Mouse (Mus musculus): Measurements from ENCODE around the gene 6430548M08Rik. TPM values are rescaled to one million over a fixed set of nuclear protein-coding genes. Genes with fewer than 3 reads are reported as not detected.
A peak's percentile ranks its signal among the peaks of the same experiment; 100 is the strongest.

Gene 6430548M08Rik
- polyA plus RNA-seq, 1 experiment from 2014 or later: 30.0 TPM

DNA sequence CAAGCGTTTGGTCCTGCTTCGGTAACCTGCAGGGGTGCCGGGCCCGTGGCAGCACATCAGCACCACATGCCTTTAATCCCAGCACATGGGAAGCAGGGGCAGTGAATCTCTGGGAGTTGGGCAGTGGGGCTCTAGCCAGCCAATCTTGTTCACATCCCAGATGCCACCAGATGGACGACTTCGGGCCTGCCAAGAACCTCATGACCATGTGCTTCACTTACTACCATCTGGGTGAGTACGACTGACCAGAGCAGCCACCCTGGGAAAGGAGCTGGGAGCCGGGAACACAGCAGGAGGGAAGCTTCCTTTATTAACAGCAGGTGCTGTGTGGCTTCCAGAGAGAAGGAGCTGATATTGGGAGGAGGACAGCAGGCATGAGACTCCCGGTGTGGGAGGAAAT is 37.2 kb downstream of the 6430548M08Rik start:
- Histone ChIP-seq H3K36me3 (peaks cover 8% of the 10 kb centered on the region; the same call in 1 of the 2 replicates), H3K9ac (replicated peaks) (no peak overlapping the region), H3K27me3 (no peaks in the 10 kb centered on the region), H3K27ac (replicated peaks) (no peak overlapping the region), H3K4me2 (replicated peaks) (no peak overlapping the region), H3K4me1 (no peaks in the 10 kb centered on the region), H3K4me3 (no peak overlapping the region), H3K9me3 (no peaks in the 10 kb centered on the region)
- 64% methylated on average over 9 of the region's 9 CpGs for WGBS
- ATAC-seq (replicated peaks): no peak

DNA sequence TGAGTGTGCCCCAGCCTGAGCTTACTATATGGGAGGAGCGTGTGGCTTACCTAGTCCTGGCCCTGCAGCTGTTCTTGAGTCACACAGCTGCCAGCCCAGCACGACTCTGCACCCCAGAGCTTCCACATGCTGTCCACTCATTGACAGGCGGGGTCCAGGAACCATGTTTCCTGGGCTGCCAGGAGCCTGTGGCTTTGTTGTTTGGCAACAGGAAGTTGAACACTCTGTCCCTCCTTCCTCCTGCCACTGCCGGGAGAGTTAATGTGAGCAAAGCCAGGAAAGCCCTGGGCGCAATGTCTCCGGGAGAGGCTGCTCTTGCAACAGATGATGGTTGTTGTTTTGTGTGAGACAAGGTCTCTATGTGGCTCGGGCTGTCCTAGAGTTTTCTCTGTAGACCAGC is 38.7 kb downstream of the 6430548M08Rik start:
- no peak overlapping the region for H3K4me3 ChIP-seq
- ATAC-seq (replicated peaks): no peak
- H3K27me3 ChIP-seq: no peaks in the 10 kb centered on the region
- H3K36me3 ChIP-seq: peaks cover 4% of the 10 kb centered on the region; the same call in 1 of the 2 replicates
- no peak overlapping the region for H3K9ac ChIP-seq (replicated peaks)
- no peak overlapping the region for H3K27ac ChIP-seq (replicated peaks)
- no peaks in the 10 kb centered on the region for H3K4me1 ChIP-seq
- H3K9me3 ChIP-seq: no peaks in the 10 kb centered on the region
- H3K4me2 ChIP-seq (replicated peaks): no peak overlapping the region
- 74% methylated on average over 7 of the region's 7 CpGs for WGBS

DNA sequence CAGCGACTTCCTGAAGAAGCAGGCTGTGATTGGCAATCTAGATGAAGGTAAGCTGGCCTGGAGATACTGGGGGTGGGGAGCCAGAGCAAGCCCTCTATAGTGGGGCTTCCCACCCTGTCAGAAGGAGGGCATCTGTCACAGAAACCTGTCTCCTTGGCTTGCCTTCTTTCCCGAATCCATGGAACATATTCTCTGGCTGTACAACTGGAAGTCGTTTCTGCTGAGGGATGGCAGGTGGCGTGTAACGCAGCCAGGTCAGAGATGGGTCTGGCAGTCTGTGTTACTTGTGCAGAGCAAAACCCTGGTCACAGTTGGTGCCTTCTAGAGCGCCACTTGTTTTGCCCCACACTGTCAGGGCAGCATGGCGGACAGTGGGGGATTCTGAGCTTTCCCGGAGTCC is 46.4 kb downstream of the 6430548M08Rik start:
- peaks cover 15% of the 10 kb centered on the region for H3K4me1 ChIP-seq
- no peak overlapping the region for H3K4me3 ChIP-seq
- H3K27ac ChIP-seq (replicated peaks): peak overlapping the region; percentile 71
- no peaks in the 10 kb centered on the region for H3K9me3 ChIP-seq
- no peak for ATAC-seq (replicated peaks)
- WGBS: 70% methylated on average over 8 of the region's 8 CpGs
- H3K9ac ChIP-seq (replicated peaks): no peak overlapping the region
- H3K36me3 ChIP-seq: no peaks in the 10 kb centered on the region
- H3K27me3 ChIP-seq: no peaks in the 10 kb centered on the region
- H3K4me2 ChIP-seq (replicated peaks): no peak overlapping the region

DNA sequence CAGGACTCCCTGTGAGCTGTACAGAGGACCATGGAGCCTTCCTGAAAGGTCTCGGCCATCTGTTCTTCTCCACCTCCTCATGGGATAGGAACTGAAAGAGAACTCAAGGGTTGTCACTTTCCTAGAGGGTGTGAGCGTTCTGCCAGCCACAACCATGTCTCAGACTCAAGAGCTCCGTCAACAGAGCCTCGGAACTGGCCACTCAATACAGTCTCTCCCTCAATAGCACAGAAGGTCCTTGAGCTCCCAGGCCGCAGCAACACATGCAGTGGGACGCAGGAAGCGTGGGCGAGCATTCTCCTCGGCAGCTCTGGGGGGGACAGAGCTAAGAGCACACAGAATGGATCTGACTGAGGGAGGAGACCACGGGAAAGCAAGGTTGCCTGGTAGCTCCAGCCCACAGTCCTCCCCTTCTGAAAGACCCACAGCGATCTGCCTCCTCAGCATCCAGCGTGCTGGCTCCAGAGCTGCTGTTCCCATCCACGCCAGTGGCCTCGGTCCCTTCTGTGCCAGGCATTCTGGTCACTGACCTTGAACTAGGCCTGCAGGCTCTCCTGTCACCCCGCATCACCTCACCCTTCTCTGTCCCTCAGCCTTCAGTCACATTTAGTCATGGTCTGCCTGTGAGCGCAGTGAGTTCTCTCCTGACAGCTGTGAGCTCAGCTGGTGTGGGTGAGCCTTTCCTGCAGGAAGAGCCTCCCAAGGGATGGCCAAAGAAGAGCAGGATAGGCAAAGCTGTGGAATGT is 47.9 kb downstream of the 6430548M08Rik start:
- H3K4me2 ChIP-seq (replicated peaks): no peak overlapping the region
- no peak overlapping the region for H3K4me3 ChIP-seq
- 81% methylated on average over 16 of the region's 16 CpGs for WGBS
- H3K9ac ChIP-seq (replicated peaks): no peak overlapping the region
- no peaks in the 10 kb centered on the region for H3K27me3 ChIP-seq
- H3K9me3 ChIP-seq: no peaks in the 10 kb centered on the region
- no peak for ATAC-seq (replicated peaks)
- peaks cover 15% of the 10 kb centered on the region for H3K4me1 ChIP-seq
- no peak overlapping the region for H3K27ac ChIP-seq (replicated peaks)
- no peaks in the 10 kb centered on the region for H3K36me3 ChIP-seq

DNA sequence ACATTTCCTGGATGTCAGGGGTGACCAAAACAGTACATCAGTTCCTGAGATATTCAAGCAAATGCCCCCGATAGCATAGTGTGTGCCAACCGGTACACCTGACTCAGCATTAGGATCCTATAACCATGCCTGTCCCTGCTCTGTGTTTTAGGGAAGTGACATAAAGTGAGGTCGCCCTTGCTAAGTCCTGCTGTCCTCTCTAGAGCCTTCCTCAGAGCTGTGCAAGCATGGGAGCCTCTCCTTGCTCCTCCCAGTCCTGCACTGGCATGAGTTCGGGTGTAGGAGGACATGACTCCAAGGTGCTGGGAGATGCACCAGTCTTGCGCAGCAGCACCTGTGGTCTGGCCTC is 48.4 kb downstream of the 6430548M08Rik start:
- whole genome bisulfite sequencing: 87% methylated on average over 5 of the region's 5 CpGs
- H3K27me3 ChIP-seq: no peaks in the 10 kb centered on the region
- no peak overlapping the region for H3K9ac ChIP-seq (replicated peaks)
- H3K36me3 ChIP-seq: no peaks in the 10 kb centered on the region
- H3K4me2 ChIP-seq (replicated peaks): no peak overlapping the region
- H3K4me3 ChIP-seq: no peak overlapping the region
- peaks cover 15% of the 10 kb centered on the region for H3K4me1 ChIP-seq
- ATAC-seq (replicated peaks): no peak
- H3K27ac ChIP-seq (replicated peaks): no peak overlapping the region
- no peaks in the 10 kb centered on the region for H3K9me3 ChIP-seq

DNA sequence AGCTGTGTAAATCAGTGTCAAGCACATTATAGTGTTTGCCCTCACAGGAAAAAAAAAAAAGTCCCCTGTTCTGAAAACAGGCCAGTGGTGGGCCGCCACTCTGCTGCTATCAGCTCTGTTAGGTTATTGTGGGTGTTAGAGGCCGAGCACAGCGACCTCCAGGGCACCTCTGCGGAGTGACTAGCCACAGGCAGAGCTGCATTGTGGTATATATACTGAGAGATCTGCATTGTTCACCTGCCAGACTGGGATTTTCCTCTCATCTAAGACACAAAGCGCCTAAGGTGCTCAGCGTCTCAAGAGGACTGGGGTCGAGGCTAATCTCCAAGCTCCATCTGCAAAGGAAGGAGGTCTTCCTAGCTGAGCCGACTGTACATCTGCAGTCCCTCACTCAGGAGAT is 49.4 kb downstream of the 6430548M08Rik start:
- Histone ChIP-seq H3K27ac (replicated peaks) (no peak overlapping the region), H3K27me3 (no peaks in the 10 kb centered on the region), H3K9me3 (no peaks in the 10 kb centered on the region), H3K4me2 (replicated peaks) (no peak overlapping the region), H3K36me3 (no peaks in the 10 kb centered on the region), H3K4me1 (peaks cover 24% of the 10 kb centered on the region), H3K4me3 (no peak overlapping the region), H3K9ac (replicated peaks) (no peak overlapping the region)
- ATAC-seq (replicated peaks): no peak
- 70% methylated on average over 8 of the region's 8 CpGs for WGBS

DNA sequence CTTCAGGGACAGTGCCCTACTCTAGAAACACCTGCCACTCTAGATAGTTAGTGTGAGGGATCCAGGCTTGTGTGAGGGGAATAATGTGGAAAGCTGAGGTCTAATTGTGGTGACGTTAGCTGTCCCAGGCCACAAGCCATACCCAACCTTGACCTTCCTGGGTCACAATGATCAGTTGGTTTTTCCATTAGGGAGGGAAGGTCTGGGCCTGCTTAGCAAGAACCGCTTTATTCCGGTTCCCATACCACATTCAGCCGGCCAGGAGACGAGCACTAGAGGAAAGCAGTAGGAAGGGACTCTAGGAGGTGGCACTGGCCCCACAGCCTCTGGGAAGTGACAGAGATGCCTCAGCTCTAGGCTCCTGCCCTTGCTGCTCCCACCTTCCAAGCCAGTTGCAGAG is 50.1 kb downstream of the 6430548M08Rik start:
- no peaks in the 10 kb centered on the region for H3K9me3 ChIP-seq
- no peak overlapping the region for H3K9ac ChIP-seq (replicated peaks)
- H3K4me1 ChIP-seq: peaks cover 24% of the 10 kb centered on the region
- no peak for ATAC-seq (replicated peaks)
- no peak overlapping the region for H3K4me3 ChIP-seq
- no peaks in the 10 kb centered on the region for H3K36me3 ChIP-seq
- no peaks in the 10 kb centered on the region for H3K27me3 ChIP-seq
- H3K4me2 ChIP-seq (replicated peaks): no peak overlapping the region
- 85% methylated on average over 5 of the region's 5 CpGs for WGBS
- H3K27ac ChIP-seq (replicated peaks): no peak overlapping the region

DNA sequence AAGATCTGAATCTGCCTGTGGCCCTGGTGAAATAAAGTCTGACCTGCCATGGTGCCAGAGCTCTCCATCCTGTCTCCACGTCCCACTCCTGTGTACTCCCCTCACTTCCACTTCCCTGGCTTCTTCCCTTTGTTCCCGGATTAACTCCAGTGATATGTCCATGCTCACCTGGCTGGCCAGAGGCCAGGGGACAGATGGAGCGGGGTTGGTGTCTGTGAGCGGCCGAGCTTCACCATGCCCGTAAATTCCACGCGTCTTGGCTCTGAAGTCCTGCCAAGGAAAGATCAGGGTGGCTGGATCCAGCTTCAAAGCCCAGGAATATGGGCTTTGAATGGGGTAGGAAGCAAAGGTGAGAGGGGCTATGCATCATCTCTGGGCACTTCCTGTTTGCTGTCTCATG is 53.2 kb downstream of the 6430548M08Rik start:
- Histone ChIP-seq H3K4me2 (replicated peaks) (no peak overlapping the region), H3K9ac (replicated peaks) (no peak overlapping the region), H3K36me3 (no peaks in the 10 kb centered on the region), H3K9me3 (no peaks in the 10 kb centered on the region), H3K4me1 (peaks cover 9% of the 10 kb centered on the region), H3K27ac (replicated peaks) (no peak overlapping the region), H3K4me3 (no peak overlapping the region), H3K27me3 (no peaks in the 10 kb centered on the region)
- WGBS: 68% methylated on average over 8 of the region's 8 CpGs
- no peak for ATAC-seq (replicated peaks)

DNA sequence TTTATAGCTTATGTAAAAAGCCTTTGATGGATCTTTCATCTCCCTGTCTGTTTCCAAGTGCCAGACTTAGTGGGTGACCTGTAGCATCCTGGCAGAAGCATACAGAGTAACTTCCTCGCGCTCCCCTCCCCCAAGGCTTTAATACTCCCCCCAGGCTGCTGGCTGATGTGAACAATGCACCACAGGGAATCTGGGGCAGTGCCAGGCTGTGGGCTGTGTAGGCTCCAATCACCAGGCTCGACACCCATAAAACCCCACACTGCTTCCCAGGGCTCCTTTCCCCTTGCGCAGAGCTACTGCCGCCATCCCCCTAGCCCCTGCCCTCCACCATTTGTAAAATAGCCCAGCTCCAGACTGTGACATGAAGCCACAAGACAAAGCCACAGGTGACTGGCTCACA is 53.9 kb downstream of the 6430548M08Rik start:
- no peak overlapping the region for H3K9ac ChIP-seq (replicated peaks)
- no peaks in the 10 kb centered on the region for H3K9me3 ChIP-seq
- H3K27ac ChIP-seq (replicated peaks): peak overlapping the region; percentile 28
- WGBS: 11% methylated on average over 5 of the region's 5 CpGs
- no peak overlapping the region for H3K4me2 ChIP-seq (replicated peaks)
- H3K36me3 ChIP-seq: no peaks in the 10 kb centered on the region
- peaks cover 9% of the 10 kb centered on the region for H3K4me1 ChIP-seq
- no peaks in the 10 kb centered on the region for H3K27me3 ChIP-seq
- ATAC-seq (replicated peaks): 0 out of 2 replicates have a peak, but pooled peaks have one; percentile 46
- H3K4me3 ChIP-seq: no peak overlapping the region

DNA sequence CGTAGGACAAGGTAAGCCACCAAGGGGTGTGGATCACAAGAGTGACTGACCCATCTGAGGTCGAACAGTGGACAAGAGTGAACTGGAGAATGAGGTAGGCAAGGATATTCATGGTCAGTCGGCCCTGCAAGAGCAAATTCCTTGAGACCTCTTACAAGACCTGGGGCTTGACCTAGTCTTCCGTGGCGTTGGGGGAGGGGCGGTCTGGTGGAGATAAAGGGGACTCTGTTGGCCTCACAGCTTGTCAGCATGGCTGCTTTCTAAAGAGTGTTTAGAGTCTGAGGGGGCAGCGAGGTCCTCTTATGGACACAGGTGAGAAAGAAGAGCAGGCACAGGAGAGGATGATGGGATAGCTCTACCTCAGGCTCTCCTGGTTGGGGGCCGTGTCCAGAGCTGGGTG is 55.2 kb downstream of the 6430548M08Rik start:
- Histone ChIP-seq H3K36me3 (no peaks in the 10 kb centered on the region), H3K27me3 (no peaks in the 10 kb centered on the region), H3K9me3 (no peaks in the 10 kb centered on the region), H3K4me2 (replicated peaks) (no peak overlapping the region), H3K4me1 (peaks cover 9% of the 10 kb centered on the region), H3K27ac (replicated peaks) (no peak overlapping the region), H3K4me3 (no peak overlapping the region), H3K9ac (replicated peaks) (no peak overlapping the region)
- WGBS: 51% methylated on average over 8 of the region's 8 CpGs
- ATAC-seq (replicated peaks): no peak

DNA sequence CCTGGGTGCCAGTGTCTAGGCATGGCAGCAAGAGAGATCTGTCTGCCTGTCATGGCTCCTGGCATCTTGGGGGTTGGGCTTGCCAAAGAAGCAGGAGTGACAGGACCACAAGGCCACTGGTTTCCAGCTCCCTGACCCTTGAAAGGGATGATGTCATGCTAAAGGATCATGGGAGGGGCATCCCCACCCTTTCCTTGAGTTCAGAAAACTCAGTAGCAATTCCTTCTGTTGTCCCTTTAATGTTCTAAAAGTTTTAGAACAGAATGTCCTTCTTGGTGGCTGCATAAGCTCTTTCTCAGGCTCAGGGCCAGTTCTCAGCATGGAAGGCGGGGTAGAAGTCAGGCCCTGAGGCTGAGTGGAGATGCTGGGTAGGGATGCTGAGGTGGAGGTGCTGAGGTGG is 59.2 kb downstream of the 6430548M08Rik start:
- Histone ChIP-seq H3K27ac (replicated peaks) (no peak overlapping the region), H3K36me3 (no peaks in the 10 kb centered on the region), H3K4me2 (replicated peaks) (no peak overlapping the region), H3K4me3 (no peak overlapping the region), H3K9ac (replicated peaks) (no peak overlapping the region), H3K4me1 (peaks cover 25% of the 10 kb centered on the region), H3K27me3 (no peaks in the 10 kb centered on the region), H3K9me3 (no peaks in the 10 kb centered on the region)
- WGBS: 80% methylated on average over 1 of the region's 1 CpGs
- no peak for ATAC-seq (replicated peaks)

DNA sequence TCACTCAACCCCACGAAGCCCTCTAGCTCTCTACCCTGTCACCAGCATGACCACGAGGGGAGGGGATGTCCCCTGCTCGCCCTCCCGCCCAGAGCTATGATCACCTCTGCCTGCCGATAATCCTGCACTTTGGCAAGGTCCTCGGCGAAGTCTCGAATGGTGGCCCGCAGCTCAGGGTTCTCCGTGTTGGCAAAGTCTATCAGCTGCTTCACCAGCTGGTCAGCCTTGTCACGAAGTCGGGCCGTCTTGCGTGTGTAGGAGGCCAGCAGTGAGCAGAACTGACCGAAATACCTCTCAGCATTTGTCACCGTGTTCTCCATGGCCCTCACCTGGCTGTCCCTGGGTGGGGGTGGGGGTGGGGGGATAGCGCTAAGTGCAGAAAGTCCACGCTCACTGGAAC is 60.7 kb downstream of the 6430548M08Rik start:
- Histone ChIP-seq H3K27ac (replicated peaks) (no peak overlapping the region), H3K4me2 (replicated peaks) (no peak overlapping the region), H3K9ac (replicated peaks) (no peak overlapping the region), H3K4me3 (no peak overlapping the region), H3K4me1 (peaks cover 34% of the 10 kb centered on the region), H3K9me3 (no peaks in the 10 kb centered on the region), H3K36me3 (no peaks in the 10 kb centered on the region), H3K27me3 (no peaks in the 10 kb centered on the region)
- WGBS: 41% methylated on average over 18 of the region's 18 CpGs
- ATAC-seq (replicated peaks): no peak

DNA sequence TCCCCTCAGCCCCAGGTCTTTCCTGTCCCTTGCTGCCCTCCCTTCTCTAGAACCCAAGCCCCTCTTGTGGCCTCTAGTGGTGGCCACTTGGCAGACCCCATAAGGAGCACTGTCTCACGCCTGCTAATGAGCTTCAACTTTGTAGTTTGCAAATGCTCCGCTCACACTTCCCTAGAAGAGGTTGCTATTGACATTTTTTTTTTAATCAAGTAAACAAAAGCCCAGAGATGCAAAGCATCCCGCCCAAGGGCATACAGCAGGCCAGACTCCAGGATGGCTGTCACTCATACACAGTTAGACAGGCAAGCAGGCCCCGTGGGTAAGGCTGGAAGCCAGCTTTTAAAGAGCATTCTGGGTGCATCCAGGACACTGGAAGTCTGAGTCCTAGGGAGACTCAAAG is 62.7 kb downstream of the 6430548M08Rik start:
- WGBS: 9% methylated on average over 4 of the region's 4 CpGs
- H3K27me3 ChIP-seq: no peaks in the 10 kb centered on the region
- H3K9ac ChIP-seq (replicated peaks): no peak overlapping the region
- no peak for ATAC-seq (replicated peaks)
- peak overlapping the region; percentile 67 for H3K27ac ChIP-seq (replicated peaks)
- H3K9me3 ChIP-seq: no peaks in the 10 kb centered on the region
- no peak overlapping the region for H3K4me3 ChIP-seq
- H3K4me2 ChIP-seq (replicated peaks): peak overlapping the region; percentile 38; the same call in 1 of the 2 replicates
- H3K36me3 ChIP-seq: no peaks in the 10 kb centered on the region
- H3K4me1 ChIP-seq: peaks cover 45% of the 10 kb centered on the region

Data from forebrain, embryonic 15.5 days (tissue).